Mouse (Mus musculus) liver, postnatal 0 days (tissue): Measurements from ENCODE around the gene Cideb. TPM values are rescaled to one million over a fixed set of nuclear protein-coding genes. Genes with fewer than 3 reads are reported as not detected.
A peak's percentile ranks its signal among the peaks of the same experiment; 100 is the strongest.

Source experiments
- ATAC-seq: fragments of 200-750 bp; cut with Nextera tagmentation; 2 replicates; pipeline ENCODE4 v1.8.0; 2017; ENCODE audit warnings: mild to moderate bottlenecking, moderate library complexity
- DNase-seq: peaks from one replicate; pipeline ENCODE4 v3.0.0-alpha.2; 2016
- H3K27ac ChIP-seq: fragments of 300-500 bp; sonication (generic); 2 replicates; pipeline ENCODE4 v1.5.1; 2014; ENCODE audit warnings: antibody characterized with exemption, moderate library complexity, mild to moderate bottlenecking, low read depth
- H3K27me3 ChIP-seq: fragments of 300-500 bp; sonication (generic); 2 replicates; pipeline ENCODE4 v1.6.1; 2014; ENCODE audit warnings: low read length, control low read depth, mixed read lengths; ENCODE audit not compliant: insufficient read depth
- H3K36me3 ChIP-seq: fragments of 300-500 bp; sonication (generic); replicated peaks from 2 replicates; pipeline ENCODE4 v1.6.1; 2014; ENCODE audit warnings: mild to moderate bottlenecking, control low read depth, low read length, moderate library complexity, mixed read lengths; ENCODE audit not compliant: insufficient read depth
- H3K4me1 ChIP-seq: fragments of 300-500 bp; sonication (generic); 2 replicates; pipeline ENCODE4 v1.6.1; 2014; ENCODE audit warnings: antibody characterized with exemption, mild to moderate bottlenecking, control low read depth; ENCODE audit not compliant: insufficient read depth
- H3K4me2 ChIP-seq: fragments of 300-500 bp; sonication (generic); 2 replicates; pipeline ENCODE4 v1.6.1; 2014; ENCODE audit warnings: low read depth, mild to moderate bottlenecking, low read length, moderate library complexity, mixed read lengths
- H3K4me3 ChIP-seq: fragments of 300-500 bp; sonication (generic); 2 replicates; pipeline ENCODE4 v1.5.1; 2014; ENCODE audit warnings: low read depth, low read length
- H3K9ac ChIP-seq: fragments of 300-500 bp; sonication (generic); replicated peaks from 2 replicates; pipeline ENCODE4 v1.6.1; 2014; ENCODE audit warnings: mild to moderate bottlenecking, moderate library complexity
- H3K9me3 ChIP-seq: fragments of 300-500 bp; sonication (generic); 2 replicates; pipeline ENCODE4 v1.6.1; 2016; ENCODE audit warnings: mild to moderate bottlenecking, control low read depth, low read length, mixed read lengths
- CTCF ChIP-seq: sonication (generic); IDR thresholded peaks from 2 replicates; pipeline ENCODE4 v1.5.1; 2016; ENCODE audit warnings: antibody characterized with exemption, low read depth
- EP300 ChIP-seq: IDR thresholded peaks from 2 replicates; pipeline ENCODE4 v1.6.1; 2016; ENCODE audit warnings: antibody characterized with exemption, low read depth, mild to moderate bottlenecking
- WGBS: fragments of 180-500 bp; shearing (Covaris S2); extraction: QIAGEN DNeasy Blood & Tissue Kit; methylation state at CpG from one replicate; pipeline ENCODE4 v1.1.7; 2014; ENCODE audit not compliant: insufficient replicate concordance; 5-methylcytosine and 5-hydroxymethylcytosine counted together
- polyA plus RNA-seq: library from polyadenylated mRNA; unstranded; fragments of >200 nt; fragmentation: Nextera tagmentation; extraction: Ambion mirVana; gene quantifications from 2 replicates; pipeline ENCODE4 v1.2.1, GENCODE M21; 2015

Gene Cideb
- polyA plus RNA-seq, 1 experiment from 2014 or later: 191 TPM

DNA sequence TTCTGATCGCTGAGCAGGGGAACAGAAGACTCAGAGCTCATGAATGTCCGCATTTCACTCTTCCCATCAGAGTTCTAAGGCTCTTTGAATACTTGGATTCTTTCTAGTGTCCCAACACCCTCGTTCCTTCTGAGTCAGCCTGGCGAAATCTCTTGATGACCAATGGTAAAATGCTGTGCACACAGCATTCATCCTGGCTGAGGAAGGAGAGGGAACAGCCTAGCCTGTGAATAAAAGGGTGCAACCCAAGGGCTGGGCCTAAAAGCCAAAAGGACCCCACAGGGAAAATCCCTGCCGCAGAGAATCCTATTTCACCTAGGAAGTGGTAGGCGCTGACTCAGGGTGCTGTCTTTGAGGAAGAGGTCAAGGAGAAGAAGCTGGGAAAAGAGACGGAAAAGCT is 28.1 kb downstream of the Cideb start:
- no peaks in the 10 kb centered on the region for H3K9me3 ChIP-seq
- H3K4me1 ChIP-seq: peaks cover 8% of the 10 kb centered on the region
- H3K27ac ChIP-seq: no peak overlapping the region
- DNase-seq (no peak), ATAC-seq (no peak)
- no peak overlapping the region for H3K4me3 ChIP-seq
- H3K9ac ChIP-seq: no peak overlapping the region
- 74% methylated on average over 7 of the region's 7 CpGs for whole genome bisulfite sequencing
- no peak for TF ChIP-seq CTCF
- TF ChIP-seq EP300: no peak
- H3K4me2 ChIP-seq: no peak overlapping the region
- no peaks in the 10 kb centered on the region for H3K36me3 ChIP-seq
- H3K27me3 ChIP-seq: no peaks in the 10 kb centered on the region

DNA sequence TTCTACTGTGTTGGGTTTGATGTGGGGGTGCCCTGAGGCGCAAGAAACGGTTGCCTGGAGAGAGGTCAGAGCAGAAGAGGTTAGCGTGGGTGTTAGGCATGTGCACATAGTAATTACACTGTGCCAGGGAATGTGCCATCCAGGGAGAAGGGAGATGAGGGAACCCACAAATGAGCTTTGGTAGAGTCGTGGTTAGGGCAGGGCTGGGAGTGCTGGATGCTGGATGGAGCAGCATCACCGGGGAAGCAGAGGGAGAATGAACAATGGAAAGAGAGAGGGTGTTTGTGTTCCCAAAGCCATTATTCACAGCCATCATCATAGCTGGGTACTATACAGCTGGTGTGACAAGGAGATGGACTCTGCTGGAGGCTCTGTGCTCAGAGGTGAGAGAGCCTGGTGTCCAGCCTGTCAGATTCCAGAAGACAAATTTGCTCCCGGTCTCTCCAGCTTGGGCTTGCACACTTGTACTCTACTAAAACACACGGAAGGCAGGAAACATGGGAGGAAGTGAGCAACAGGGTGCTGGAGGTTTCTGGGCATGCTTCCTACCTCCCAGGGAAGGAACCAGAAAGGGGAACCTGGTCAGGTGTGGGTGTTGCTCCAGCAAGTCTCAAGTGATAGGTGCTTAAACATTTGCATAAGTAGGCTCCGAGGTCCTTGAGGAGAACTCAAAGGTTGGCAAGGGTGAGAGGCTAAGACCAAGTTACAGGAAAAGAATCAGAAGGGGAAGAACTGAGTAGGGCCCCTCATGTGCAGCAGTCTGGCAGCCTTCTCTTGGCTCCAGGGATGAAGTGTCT is 30.2 kb downstream of the Cideb start:
- Histone ChIP-seq H3K36me3 (no peaks in the 10 kb centered on the region), H3K27ac (0 out of 2 replicates have a peak overlapping the region, but pooled peaks have one; percentile 3), H3K27me3 (no peaks in the 10 kb centered on the region), H3K9me3 (no peaks in the 10 kb centered on the region), H3K4me3 (no peak overlapping the region), H3K9ac (no peak overlapping the region), H3K4me2 (no peak overlapping the region), H3K4me1 (peaks cover 13% of the 10 kb centered on the region)
- TF ChIP-seq EP300: no peak
- TF ChIP-seq CTCF: no peak
- 56% methylated on average over 8 of the region's 8 CpGs for WGBS
- ATAC-seq (no peak), DNase-seq (no peak)

DNA sequence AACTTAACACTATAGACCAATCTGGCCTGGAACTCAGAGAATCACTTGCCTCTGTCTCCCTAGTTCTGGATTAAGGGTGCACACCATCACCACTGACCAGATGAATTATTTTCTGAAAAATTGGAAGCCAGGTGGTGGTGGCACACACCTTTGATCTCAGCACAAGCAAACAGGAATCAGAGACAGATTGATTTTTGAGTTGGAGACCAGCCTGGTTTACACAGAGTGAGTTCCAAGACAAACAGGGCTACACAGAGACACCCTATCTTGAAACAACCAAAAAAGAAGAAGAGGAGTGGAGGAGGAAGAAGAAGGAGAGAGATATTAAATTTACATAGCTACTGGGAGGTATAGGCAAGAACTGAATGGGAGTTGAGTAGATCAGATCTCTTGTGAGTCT is 32.0 kb downstream of the Cideb start:
- no peak for ATAC-seq
- Histone ChIP-seq H3K27ac (no peak overlapping the region), H3K4me2 (no peak overlapping the region), H3K36me3 (no peaks in the 10 kb centered on the region), H3K9ac (no peak overlapping the region), H3K27me3 (no peaks in the 10 kb centered on the region), H3K4me3 (no peak overlapping the region), H3K4me1 (peaks cover 25% of the 10 kb centered on the region), H3K9me3 (no peaks in the 10 kb centered on the region)
- DNase-seq: no peak
- TF ChIP-seq CTCF (no peak), EP300 (no peak)

DNA sequence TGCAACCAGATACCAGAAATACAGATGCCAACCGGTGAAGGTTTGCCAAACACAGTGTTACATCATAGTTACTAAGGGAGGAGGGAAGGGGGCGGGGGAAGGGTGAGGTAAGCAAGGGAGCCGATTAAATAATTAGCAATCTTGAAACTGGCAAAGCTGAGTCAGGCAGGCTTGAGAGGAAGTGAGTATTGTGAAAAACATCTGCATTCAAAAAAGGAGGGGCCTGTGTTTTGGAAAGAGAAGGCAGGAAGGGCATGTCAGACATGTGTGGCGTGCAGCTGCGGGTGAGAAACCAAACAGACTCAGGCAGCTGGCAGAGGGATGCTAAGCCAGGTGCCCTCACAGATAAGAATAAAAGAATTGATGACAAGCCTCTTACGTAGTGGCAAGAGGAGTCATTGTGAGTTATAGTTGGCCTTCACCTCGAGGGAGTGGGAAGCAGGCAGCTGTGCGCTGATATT is 33.8 kb downstream of the Cideb start:
- no peak overlapping the region for H3K4me3 ChIP-seq
- no peaks in the 10 kb centered on the region for H3K9me3 ChIP-seq
- ATAC-seq: peak; percentile 5; the same call in 1 of the 2 replicates
- peak overlapping the region; percentile 24; the same call in 1 of the 2 replicates for H3K27ac ChIP-seq
- H3K4me2 ChIP-seq: peak overlapping the region; percentile 5; the same call in 1 of the 2 replicates
- H3K27me3 ChIP-seq: no peaks in the 10 kb centered on the region
- DNase-seq: peak; percentile 62
- WGBS: 15% methylated on average over 8 of the region's 8 CpGs
- no peak overlapping the region for H3K9ac ChIP-seq
- H3K4me1 ChIP-seq: peaks cover 28% of the 10 kb centered on the region
- no peak for TF ChIP-seq CTCF
- peak; percentile 65 for TF ChIP-seq EP300
- peaks cover 3% of the 10 kb centered on the region; the same call in 1 of the 2 replicates for H3K36me3 ChIP-seq

DNA sequence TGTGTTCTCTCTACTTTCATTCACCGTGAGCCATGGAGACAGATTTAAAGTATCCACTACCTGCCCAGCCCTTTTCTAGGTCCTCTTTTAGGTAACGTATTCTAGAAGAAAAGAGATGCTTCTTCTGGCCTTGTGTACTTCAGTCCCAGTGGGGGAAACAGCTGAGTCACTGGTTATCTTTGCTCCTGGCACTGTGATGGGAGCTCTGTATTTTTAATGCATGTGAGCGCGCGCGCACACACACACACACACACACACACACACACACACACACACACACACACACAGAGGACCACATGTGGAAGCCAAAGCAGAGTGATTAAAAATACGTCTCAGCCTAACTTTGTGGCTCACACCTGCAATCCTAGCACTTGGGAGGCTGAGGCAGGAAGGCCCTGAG is 34.8 kb downstream of the Cideb start:
- WGBS: 75% methylated on average over 7 of the region's 7 CpGs
- no peaks in the 10 kb centered on the region for H3K9me3 ChIP-seq
- no peak overlapping the region for H3K9ac ChIP-seq
- no peak for DNase-seq
- no peak overlapping the region for H3K4me3 ChIP-seq
- peaks cover 28% of the 10 kb centered on the region for H3K4me1 ChIP-seq
- H3K4me2 ChIP-seq: no peak overlapping the region
- H3K36me3 ChIP-seq: peaks cover 6% of the 10 kb centered on the region; the same call in 1 of the 2 replicates
- H3K27me3 ChIP-seq: no peaks in the 10 kb centered on the region
- peak overlapping the region; percentile 93; the same call in 1 of the 2 replicates for H3K27ac ChIP-seq
- TF ChIP-seq CTCF (no peak), EP300 (no peak)
- no peak for ATAC-seq

DNA sequence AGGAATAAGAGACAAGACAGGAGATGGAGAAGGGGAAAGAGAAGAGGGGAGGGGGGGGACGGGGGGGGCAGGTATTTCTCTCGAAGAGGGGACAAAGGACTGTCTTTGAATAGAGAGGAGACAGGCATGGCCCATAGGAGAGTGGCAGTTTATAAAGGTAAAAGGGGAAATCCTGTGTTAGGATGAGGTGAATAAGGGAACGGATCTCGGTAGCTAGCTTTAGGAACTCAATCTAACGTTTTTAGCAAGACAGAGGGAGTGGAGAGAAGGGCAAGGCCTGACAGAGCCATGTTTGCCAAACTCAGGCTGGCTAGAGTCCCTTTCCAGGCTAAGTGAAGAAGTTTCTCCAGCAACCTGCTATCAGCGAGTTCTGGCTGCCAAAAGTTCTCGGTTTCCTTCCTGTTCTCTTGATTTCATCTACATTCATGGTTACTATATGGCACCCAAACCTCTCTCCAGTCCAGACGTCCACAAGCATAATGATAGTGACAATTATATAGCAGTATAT is 35.8 kb downstream of the Cideb start:
- WGBS: 37% methylated on average over 8 of the region's 8 CpGs
- Histone ChIP-seq H3K4me2 (peak overlapping the region; percentile 84), H3K4me3 (peak overlapping the region; percentile 75; the same call in 1 of the 2 replicates), H3K4me1 (peaks cover 28% of the 10 kb centered on the region), H3K36me3 (peaks cover 14% of the 10 kb centered on the region), H3K9me3 (no peaks in the 10 kb centered on the region), H3K27ac (peak overlapping the region; percentile 93), H3K9ac (peak overlapping the region; percentile 79; the same call in 1 of the 2 replicates), H3K27me3 (no peaks in the 10 kb centered on the region)
- DNase-seq (no peak), ATAC-seq (no peak)
- no peak for TF ChIP-seq EP300
- TF ChIP-seq CTCF: no peak
